Mouse (Mus musculus) stomach, postnatal 0 days (tissue): ENCODE measurements around the gene Arhgef3. TPM values are rescaled to one million over a fixed set of nuclear protein-coding genes. Genes with fewer than 3 reads are reported as not detected.

Experiments
- ATAC-seq: fragments of 200-750 bp; cut with Nextera tagmentation; 2 replicates; pipeline ENCODE4 v1.8.0; 2017; ENCODE audit not compliant: low FRiP score, low TSS enrichment
- DNase-seq: peaks from one replicate; pipeline ENCODE4 v3.0.0-alpha.2; 2016; ENCODE audit warnings: low spot score
- H3K27ac ChIP-seq: fragments of 300-500 bp; sonication (generic); replicated peaks from 2 replicates; pipeline ENCODE4 v1.5.1; 2014; ENCODE audit warnings: mild to moderate bottlenecking, control low read depth
- H3K27me3 ChIP-seq: fragments of 300-500 bp; sonication (generic); 2 replicates; pipeline ENCODE4 v1.6.1; 2014; ENCODE audit warnings: low read length; ENCODE audit not compliant: control insufficient read depth, insufficient read depth
- H3K36me3 ChIP-seq: fragments of 300-500 bp; sonication (generic); 2 replicates; pipeline ENCODE4 v1.6.1; 2014; ENCODE audit warnings: low read length, mixed read lengths; ENCODE audit not compliant: control insufficient read depth, insufficient read depth
- H3K4me1 ChIP-seq: fragments of 300-500 bp; sonication (generic); replicated peaks from 2 replicates; pipeline ENCODE4 v1.6.1; 2014; ENCODE audit warnings: antibody characterized with exemption; ENCODE audit not compliant: control insufficient read depth, insufficient read depth
- H3K4me2 ChIP-seq: fragments of 300-500 bp; sonication (generic); replicated peaks from 2 replicates; pipeline ENCODE4 v1.6.1; 2014; ENCODE audit warnings: low read depth, mild to moderate bottlenecking, control low read depth, moderate library complexity
- H3K4me3 ChIP-seq: fragments of 300-500 bp; sonication (generic); 2 replicates; pipeline ENCODE4 v1.5.1; 2014; ENCODE audit warnings: low read depth, low read length, control low read depth
- H3K9ac ChIP-seq: fragments of 300-500 bp; sonication (generic); 2 replicates; pipeline ENCODE4 v1.6.1; 2014; ENCODE audit warnings: mild to moderate bottlenecking, low read length, control low read depth, mixed read lengths
- H3K9me3 ChIP-seq: fragments of 300-500 bp; sonication (generic); 2 replicates; pipeline ENCODE4 v1.6.1; 2016; ENCODE audit warnings: low read length; ENCODE audit not compliant: control insufficient read depth
- CTCF ChIP-seq: IDR thresholded peaks from 2 replicates; pipeline ENCODE4 v1.5.1; 2016; ENCODE audit warnings: antibody characterized with exemption, low read depth, mild to moderate bottlenecking, moderate library complexity
- EP300 ChIP-seq: optimal IDR thresholded peaks from 2 replicates; pipeline ENCODE3; 2016; ENCODE audit warnings: antibody characterized with exemption
- WGBS: fragments of 180-500 bp; shearing (Covaris S2); extraction: QIAGEN DNeasy Blood & Tissue Kit; methylation state at CpG from one replicate; pipeline ENCODE4 v1.1.7; 2014; 5-methylcytosine and 5-hydroxymethylcytosine counted together
- polyA plus RNA-seq: library from polyadenylated mRNA; unstranded; fragments of >200 nt; fragmentation: Nextera tagmentation; extraction: Ambion mirVana; gene quantifications from 2 replicates; pipeline ENCODE4 v1.2.1, GENCODE M21; 2015

Arhgef3 gene
- polyA plus RNA-seq, 1 experiment from 2014 or later: 13.1 TPM

DNA sequence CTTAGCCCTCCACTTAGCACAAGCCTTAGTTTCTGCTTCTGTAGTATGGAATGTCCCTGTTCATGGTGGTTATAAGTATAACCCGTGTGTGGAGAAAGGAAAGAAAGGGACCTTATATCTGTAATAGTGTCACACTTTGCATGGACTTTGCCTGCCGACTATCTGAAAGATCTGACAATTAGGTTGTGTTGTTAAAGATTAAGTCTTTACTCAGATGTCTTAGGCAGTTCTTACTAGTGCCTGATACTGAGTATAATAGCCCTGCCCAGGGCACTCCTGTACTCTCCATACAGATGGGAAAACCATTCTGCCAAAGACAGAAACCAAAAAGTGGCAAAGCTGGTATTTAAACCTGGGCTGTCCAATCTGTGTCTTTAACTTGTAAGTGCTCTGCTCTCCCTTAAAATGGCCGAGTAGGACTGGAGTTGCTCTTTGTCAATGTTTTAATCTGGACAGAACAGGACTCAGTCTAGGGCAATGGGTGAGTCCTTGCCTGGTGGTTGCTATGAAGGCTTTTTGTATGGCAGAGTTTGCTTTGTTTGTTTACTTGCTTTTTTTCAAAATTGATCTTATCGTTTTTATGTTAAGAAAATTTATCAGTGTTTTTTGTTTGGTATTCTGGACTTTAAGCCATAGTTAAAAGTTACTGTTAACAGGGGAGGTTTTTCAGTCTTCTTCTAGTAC, 196.0 kb downstream of the Arhgef3 start:
- Histone ChIP-seq H3K9me3 (no peaks in the 10 kb centered on the region), H3K4me1 (no peaks in the 10 kb centered on the region), H3K27ac (no peak overlapping the region), H3K36me3 (no peaks in the 10 kb centered on the region), H3K4me3 (no peak overlapping the region), H3K27me3 (no peaks in the 10 kb centered on the region), H3K4me2 (no peak overlapping the region), H3K9ac (no peak overlapping the region)
- no peak for DNase-seq
- no peak for TF ChIP-seq EP300
- TF ChIP-seq CTCF: no peak
- WGBS: 39% methylated on average over 4 of the region's 4 CpGs
- ATAC-seq: no peak

DNA sequence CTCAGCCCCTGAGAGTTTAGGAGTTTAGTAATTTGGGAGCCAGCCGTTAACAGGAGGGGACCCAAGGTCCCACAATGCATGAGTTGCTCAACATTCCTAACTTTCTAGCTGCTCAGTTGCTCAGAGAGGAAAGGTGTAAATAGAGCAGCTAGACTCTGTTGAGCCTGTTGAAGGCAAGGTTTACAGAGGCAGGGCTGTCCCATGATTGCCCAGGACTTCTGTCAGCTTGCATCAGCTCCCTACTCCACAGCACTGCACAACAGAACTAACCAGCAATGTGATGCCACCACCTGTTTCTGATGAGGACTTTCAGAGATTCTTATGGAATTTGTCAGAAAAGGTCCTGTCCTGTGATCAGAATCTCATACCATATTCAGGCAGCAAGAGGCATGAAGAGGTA, 197.7 kb downstream of the Arhgef3 start:
- H3K4me2 ChIP-seq: no peak overlapping the region
- H3K4me3 ChIP-seq: no peak overlapping the region
- H3K9me3 ChIP-seq: no peaks in the 10 kb centered on the region
- H3K27ac ChIP-seq: no peak overlapping the region
- H3K4me1 ChIP-seq: no peaks in the 10 kb centered on the region
- H3K36me3 ChIP-seq: no peaks in the 10 kb centered on the region
- ATAC-seq: no peak
- WGBS: 80% methylated on average over 1 of the region's 1 CpGs
- H3K9ac ChIP-seq: no peak overlapping the region
- no peak for DNase-seq
- no peaks in the 10 kb centered on the region for H3K27me3 ChIP-seq
- TF ChIP-seq EP300 (no peak), CTCF (no peak)

DNA sequence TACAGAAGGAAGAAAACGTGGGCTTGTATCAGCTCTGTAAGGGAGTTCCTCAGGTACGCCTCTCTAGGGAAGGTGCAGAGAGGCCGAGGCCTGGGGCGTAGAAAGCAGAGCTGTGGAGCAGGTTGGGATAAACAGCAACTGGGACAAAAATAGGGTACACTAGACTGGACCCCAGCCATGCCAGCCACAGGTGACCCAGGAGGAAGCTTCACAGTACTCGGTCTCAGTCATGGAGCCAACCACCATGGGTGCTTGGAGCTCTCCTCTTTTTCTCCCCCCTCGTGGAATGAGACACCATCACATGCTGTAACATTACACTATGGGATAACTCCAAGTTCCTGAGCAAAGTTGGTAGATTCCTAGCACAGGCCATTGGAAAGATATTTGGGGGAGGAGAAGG, 201.0 kb downstream of the Arhgef3 start:
- Histone ChIP-seq H3K4me3 (no peak overlapping the region), H3K27ac (no peak overlapping the region), H3K4me1 (no peaks in the 10 kb centered on the region), H3K27me3 (no peaks in the 10 kb centered on the region), H3K4me2 (no peak overlapping the region), H3K9ac (no peak overlapping the region), H3K9me3 (no peaks in the 10 kb centered on the region), H3K36me3 (no peaks in the 10 kb centered on the region)
- WGBS: 82% methylated on average over 6 of the region's 6 CpGs
- TF ChIP-seq CTCF: no peak
- DNase-seq: no peak
- no peak for ATAC-seq

DNA sequence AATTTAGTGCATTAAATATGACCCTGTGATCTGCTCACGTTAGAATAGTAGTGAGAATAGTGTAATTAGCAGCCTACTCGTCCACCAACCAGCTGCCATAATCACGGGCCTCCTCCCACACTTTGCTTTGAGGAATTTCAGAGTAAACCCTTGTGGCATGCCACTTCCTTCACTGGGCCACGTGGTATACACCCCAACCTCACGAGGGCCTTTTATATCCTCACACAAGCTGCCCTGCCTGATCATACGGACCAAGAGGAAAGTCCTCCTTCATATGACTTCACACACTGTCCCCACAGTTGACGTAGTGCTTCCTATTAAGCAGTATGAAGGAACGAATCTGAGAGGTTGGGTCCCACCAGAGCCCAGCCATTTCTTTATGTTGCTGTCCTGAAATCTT, 202.4 kb downstream of the Arhgef3 start:
- TF ChIP-seq CTCF (no peak), EP300 (no peak)
- H3K36me3 ChIP-seq: no peaks in the 10 kb centered on the region
- WGBS: 62% methylated on average over 8 of the region's 8 CpGs

DNA sequence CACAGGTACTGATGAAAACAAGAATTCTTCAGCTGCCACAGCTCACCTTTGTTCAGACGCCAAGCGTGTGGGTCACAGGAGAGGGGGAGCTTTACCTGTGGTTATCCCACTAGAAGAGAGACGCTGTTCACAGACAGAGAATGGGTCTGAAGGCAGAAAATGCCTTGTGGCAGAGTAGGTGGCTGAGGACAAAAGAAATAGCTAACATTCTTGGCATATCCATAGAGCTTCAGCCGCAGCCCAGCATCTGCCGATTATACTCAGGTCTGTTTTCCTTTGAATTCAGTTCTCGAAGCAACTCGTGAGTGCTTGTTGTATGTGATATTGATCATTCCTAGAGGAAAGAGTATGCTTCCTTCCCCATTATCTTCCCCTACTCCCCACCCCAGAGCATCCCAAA, 204.7 kb downstream of the Arhgef3 start:
- no peaks in the 10 kb centered on the region for H3K4me1 ChIP-seq
- no peak overlapping the region for H3K4me2 ChIP-seq
- H3K27ac ChIP-seq: no peak overlapping the region
- DNase-seq (no peak), ATAC-seq (no peak)
- H3K9me3 ChIP-seq: no peaks in the 10 kb centered on the region
- H3K36me3 ChIP-seq: no peaks in the 10 kb centered on the region
- WGBS: 61% methylated on average over 7 of the region's 7 CpGs
- TF ChIP-seq EP300 (no peak), CTCF (no peak)
- no peak overlapping the region for H3K4me3 ChIP-seq
- H3K27me3 ChIP-seq: no peaks in the 10 kb centered on the region
- no peak overlapping the region for H3K9ac ChIP-seq

More for the DNA sequence above, 202.4 kb downstream of the Arhgef3 start:
- no peak overlapping the region for H3K4me2 ChIP-seq
- H3K4me1 ChIP-seq: no peaks in the 10 kb centered on the region
- H3K9ac ChIP-seq: no peak overlapping the region
- ATAC-seq: no peak
- no peak overlapping the region for H3K27ac ChIP-seq
- no peak overlapping the region for H3K4me3 ChIP-seq
- no peak for DNase-seq
- no peaks in the 10 kb centered on the region for H3K27me3 ChIP-seq
- H3K9me3 ChIP-seq: no peaks in the 10 kb centered on the region

DNA sequence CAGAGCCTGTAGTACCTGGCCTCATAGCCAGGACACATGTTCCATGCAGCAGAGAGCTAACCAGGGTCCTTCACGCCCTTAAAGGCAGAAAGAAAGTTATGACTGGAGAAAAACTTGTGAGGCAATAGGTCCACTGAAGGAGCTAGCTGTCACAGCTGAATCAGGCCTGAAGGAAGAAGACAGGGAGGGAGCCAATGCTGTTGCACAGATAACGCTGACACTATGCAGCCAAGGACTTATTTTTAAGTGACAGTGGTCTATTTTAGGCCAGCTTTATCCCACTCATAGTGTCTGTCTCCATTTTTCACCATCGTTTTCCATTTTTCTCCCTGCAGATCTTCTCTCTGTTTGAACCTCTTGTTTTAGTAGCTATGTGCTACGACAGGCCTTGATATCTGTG, 207.3 kb downstream of the Arhgef3 start:
- Histone ChIP-seq H3K9ac (no peak overlapping the region), H3K4me2 (no peak overlapping the region), H3K9me3 (no peaks in the 10 kb centered on the region), H3K4me1 (no peaks in the 10 kb centered on the region), H3K36me3 (no peaks in the 10 kb centered on the region), H3K4me3 (no peak overlapping the region), H3K27ac (no peak overlapping the region), H3K27me3 (no peaks in the 10 kb centered on the region)
- 80% methylated on average over 4 of the region's 4 CpGs for WGBS
- DNase-seq: no peak
- TF ChIP-seq EP300 (no peak), CTCF (no peak)
- no peak for ATAC-seq
